Mouse (Mus musculus) duodenum, adult 2 months (tissue): Measurements from ENCODE around the gene Gdpd1. TPM values are rescaled to one million over a fixed set of nuclear protein-coding genes. Genes with fewer than 3 reads are reported as not detected.

Experiments
- polyA plus RNA-seq: library from polyadenylated mRNA; depleted of rRNA; stranded (reverse); fragments of >200 nt; gene quantifications from 2 replicates; pipeline ENCODE4 v1.2.3, GENCODE M21; 2012; ENCODE audit warnings: low replicate concordance; rRNA removed

Gene Gdpd1
- polyA plus RNA-seq, result 15.5 and 35.2 TPM in 2 replicates

GRCm38 (mm10) chr11:87073866-87074440 is at the start of gene Gdpd1:
Gdpd1 (minus strand) TSS chr11:87074062.

GRCm38 (mm10) chr11:87108755-87109518 is 35.1 kb upstream of the Gdpd1 start, which contains the start of gene Ska2:
Ska2 (plus strand) TSS chr11:87109234.

DNA sequence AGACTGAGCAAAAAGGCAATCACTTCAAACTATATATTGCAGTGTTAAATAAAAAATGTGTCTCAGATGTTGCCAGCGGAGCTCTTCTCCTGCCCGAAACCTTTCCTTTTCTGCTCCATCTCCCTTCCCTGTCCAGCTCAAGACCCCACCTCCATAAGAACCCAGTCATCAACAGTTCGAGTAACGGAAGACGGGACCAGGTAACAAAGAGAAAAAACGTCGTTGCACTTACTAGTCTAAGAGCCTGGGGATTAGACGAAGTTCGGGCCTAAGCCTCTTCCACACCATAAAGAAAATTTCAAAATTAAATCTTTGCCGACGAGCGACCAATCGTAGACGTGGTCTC is 34.5 kb upstream of the Gdpd1 start, which contains the start of gene Prr11:
TSS of gene Prr11 (minus strand) at position 300 of the 346 bp plus-strand sequence.

DNA sequence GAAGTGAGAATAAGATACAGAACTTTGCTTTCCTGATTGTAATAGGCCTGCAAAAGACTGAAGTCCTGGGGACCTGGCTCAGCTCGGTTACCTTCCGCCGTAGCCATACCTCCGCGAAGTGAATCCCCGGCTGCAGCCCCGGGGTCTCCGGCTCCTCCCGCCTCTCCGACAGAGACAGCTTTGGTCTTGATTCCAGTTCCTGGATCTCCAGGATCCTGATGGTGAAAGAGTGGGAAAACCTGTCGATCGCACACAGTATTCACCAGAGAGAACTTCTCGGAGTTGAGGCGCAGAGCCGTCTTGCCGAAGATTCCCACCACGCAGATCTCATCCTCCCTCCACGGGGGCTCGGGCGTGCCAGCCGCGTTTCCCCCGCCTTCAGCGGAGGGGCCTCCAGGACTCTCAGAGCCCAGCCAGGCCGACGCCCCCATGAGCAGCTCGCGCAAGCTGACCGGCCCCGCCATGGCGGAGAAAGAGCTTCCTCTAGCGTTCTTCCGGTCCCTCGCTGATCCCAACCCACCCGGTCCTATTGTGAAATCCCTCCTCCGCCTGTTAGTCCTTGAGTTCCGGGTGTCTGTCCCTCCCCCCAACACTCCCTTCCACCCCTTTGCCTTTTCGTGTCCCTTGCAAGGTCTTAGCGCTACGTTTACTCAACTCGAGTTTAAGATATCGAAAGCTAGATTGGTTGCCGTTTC is 12.6 kb upstream of the Gdpd1 start, which contains the start of gene Smg8:
TSS of gene Smg8 (minus strand) at position 485 of the 695 bp plus-strand sequence.

GRCm38 (mm10) chr11:86993041-86994037 is 80.5 kb downstream of the Gdpd1 start, which contains the start of gene Ypel2:
Ypel2 (minus strand) TSS chr11:86993707.

Other genes starting within 250 kb of the Gdpd1 start
- gene Ypel2, start 80.4 kb downstream of the Gdpd1 start, polyA plus RNA-seq, result 3.6 and 9.5 TPM in 2 replicates
- 1.5 and 2.6 TPM in 2 replicates for gene Smg8, start 12.7 kb upstream of the Gdpd1 start, polyA plus RNA-seq
- gene Prr11, start 34.6 kb upstream of the Gdpd1 start, polyA plus RNA-seq, result 0.19 and 0.33 TPM in 2 replicates
- 0.45 and 0.85 TPM in 2 replicates for gene Ska2, start 35.2 kb upstream of the Gdpd1 start, polyA plus RNA-seq
- gene Trim37, start 53.0 kb upstream of the Gdpd1 start, polyA plus RNA-seq, result 0.89 and 1.2 TPM in 2 replicates